Mouse (Mus musculus) MEL (cell line): ENCODE measurements around the gene Galnt15. TPM values are rescaled to one million over a fixed set of nuclear protein-coding genes. Genes with fewer than 3 reads are reported as not detected.

ENCODE experiments used
- DNase-seq: peaks from one replicate; pipeline ENCODE4 v3.0.0; 2011; ENCODE audit warnings: low read depth, low spot score
- H3K27ac ChIP-seq: 2 replicates; pipeline ENCODE4 v1.5.1; 2012; ENCODE audit warnings: low read depth, mild to moderate bottlenecking, control low read depth, low read length, moderate library complexity; ENCODE audit not compliant: control insufficient read depth
- H3K27me3 ChIP-seq, 2 experiments: fragments of 150-350 bp in 1 of 2; sonication (generic) in 1 of 2; 2 replicates each; pipeline ENCODE4 v1.6.1; 2012; ENCODE audit warnings: low read length in 2 of 2, mild to moderate bottlenecking in 2 of 2, improper control_type of control experiment in 1 of 2, moderate library complexity in 1 of 2; ENCODE audit not compliant: insufficient read depth in 2 of 2, control insufficient read depth in 1 of 2
- H3K36me3 ChIP-seq, 2 experiments: 2 replicates each; pipeline ENCODE4 v1.6.1; 2012 to 2014; ENCODE audit warnings: low read length in 2 of 2, improper control_type of control experiment in 1 of 2, inconsistent platforms in 1 of 2, mild to moderate bottlenecking in 1 of 2; ENCODE audit not compliant: insufficient read depth in 2 of 2, control insufficient read depth in 1 of 2
- H3K4me1 ChIP-seq, 2 experiments: fragments of 150-350 bp in 1 of 2; sonication (generic) in 1 of 2; 2 replicates each; pipeline ENCODE4 v1.6.1; 2012; ENCODE audit warnings: low read length in 2 of 2, improper control_type of control experiment in 1 of 2, mild to moderate bottlenecking in 1 of 2; ENCODE audit not compliant: insufficient read depth in 2 of 2, control insufficient read depth in 1 of 2
- H3K4me3 ChIP-seq, 2 experiments: fragments of 150-350 bp in 1 of 2; sonication (generic) in 1 of 2; 2 replicates each; pipeline ENCODE4 v1.5.1; 2012; ENCODE audit warnings: low read depth in 2 of 2, low read length in 2 of 2, mild to moderate bottlenecking in 2 of 2, moderate library complexity in 2 of 2, control low read depth in 1 of 2, improper control_type of control experiment in 1 of 2; ENCODE audit not compliant: control insufficient read depth in 1 of 2, insufficient read depth in 1 of 2
- H3K79me2 ChIP-seq: 2 replicates; pipeline ENCODE4 v1.6.1; 2012; ENCODE audit warnings: mild to moderate bottlenecking, low read length, moderate library complexity; ENCODE audit not compliant: control insufficient read depth, poor library complexity, insufficient read depth
- H3K9ac ChIP-seq: 2 replicates; pipeline ENCODE4 v1.6.1; 2012; ENCODE audit warnings: low read depth, mild to moderate bottlenecking, control low read depth, low read length, moderate library complexity; ENCODE audit not compliant: control insufficient read depth, poor library complexity, severe bottlenecking
- H3K9me3 ChIP-seq: fragments of 150-350 bp; sonication (generic); replicated peaks from 2 replicates; pipeline ENCODE4 v1.6.1; 2012; ENCODE audit warnings: mild to moderate bottlenecking, low read length, improper control_type of control experiment, moderate library complexity; ENCODE audit not compliant: insufficient read depth
- CTCF ChIP-seq, 3 experiments: IDR thresholded peaks in 2 of 3; conservative IDR thresholded peaks in 1 of 3; 2 replicates each; pipeline ENCODE4 v1.5.1; 2011 to 2012; ENCODE audit warnings: low read length in 3 of 3, low read depth in 2 of 3, mild to moderate bottlenecking in 2 of 3, improper control_type of control experiment in 1 of 3, inconsistent platforms in 1 of 3, mixed read lengths in 1 of 3, moderate library complexity in 1 of 3; ENCODE audit not compliant: control insufficient read depth in 1 of 3, insufficient read depth in 1 of 3, poor library complexity in 1 of 3, severe bottlenecking in 1 of 3
- ETS1 ChIP-seq: IDR thresholded peaks from 2 replicates; pipeline ENCODE4 v1.6.1; 2012; ENCODE audit warnings: low read depth, mild to moderate bottlenecking, inconsistent platforms, low read length, improper control_type of control experiment, moderate library complexity
- GATA1 ChIP-seq: IDR thresholded peaks from 2 replicates; pipeline ENCODE4 v1.6.1; 2011; ENCODE audit warnings: low read depth, low read length, improper control_type of control experiment
- MAX ChIP-seq: IDR thresholded peaks from 2 replicates; pipeline ENCODE4 v1.6.1; 2011; ENCODE audit warnings: low read length, improper control_type of control experiment
- MAZ ChIP-seq: IDR thresholded peaks from 2 replicates; pipeline ENCODE4 v1.6.1; 2012; ENCODE audit warnings: low read depth, mild to moderate bottlenecking, inconsistent platforms, low read length, improper control_type of control experiment
- MEF2A ChIP-seq: IDR thresholded peaks from 2 replicates; pipeline ENCODE4 v1.6.1; 2014; ENCODE audit warnings: low read depth, mild to moderate bottlenecking, inconsistent platforms, low read length, improper control_type of control experiment; ENCODE audit not compliant: poor library complexity, insufficient replicate concordance, severe bottlenecking; ENCODE audit errors: extremely low read depth
- MXI1 ChIP-seq: IDR thresholded peaks from 2 replicates; pipeline ENCODE4 v1.6.1; 2011; ENCODE audit warnings: mild to moderate bottlenecking, low read depth, low read length, improper control_type of control experiment
- MYB ChIP-seq: IDR thresholded peaks from 2 replicates; pipeline ENCODE4 v1.6.1; 2011; ENCODE audit warnings: mild to moderate bottlenecking, low read depth, low read length, improper control_type of control experiment
- POLR2A ChIP-seq, 2 experiments: IDR thresholded peaks; 2 replicates each; pipeline ENCODE4 v1.6.1; 2011 to 2012; ENCODE audit warnings: low read length in 2 of 2, mild to moderate bottlenecking in 2 of 2, control low read depth in 1 of 2, improper control_type of control experiment in 1 of 2, low read depth in 1 of 2, moderate library complexity in 1 of 2; ENCODE audit not compliant: control insufficient read depth in 1 of 2, insufficient read depth in 1 of 2, poor library complexity in 1 of 2
- RCOR1 ChIP-seq: IDR thresholded peaks from 2 replicates; pipeline ENCODE4 v1.6.1; 2012; ENCODE audit warnings: low read depth, mild to moderate bottlenecking, inconsistent platforms, low read length, improper control_type of control experiment
- USF1 ChIP-seq: IDR thresholded peaks from 2 replicates; pipeline ENCODE4 v1.6.1; 2014; ENCODE audit warnings: low read depth, mild to moderate bottlenecking, inconsistent platforms, low read length, improper control_type of control experiment, moderate library complexity
- polyA plus RNA-seq, 2 experiments: library from polyadenylated mRNA; stranded (reverse) in 1 of 2; unstranded in 1 of 2; fragments of >175 nt in 1 of 2; fragments of >200 nt in 1 of 2; gene quantifications; 2 replicates each; pipeline versions ENCODE4 v1.2.1 to v1.2.4; 2012; ENCODE audit warnings: low replicate concordance in 2 of 2, low read depth in 1 of 2; ENCODE audit not compliant: insufficient read length in 2 of 2, insufficient read depth in 1 of 2, missing spikeins in 1 of 2
- total RNA-seq: library from RNA; depleted of rRNA; stranded (reverse); fragments of 300-350 nt; gene quantifications from 2 replicates; pipeline ENCODE4 v1.2.3, GENCODE M21; 2012; rRNA removed

Galnt15 gene
- total and polyA plus RNA-seq, 3 experiments = 0.04 to 0.15 TPM; not detected in 1

- TF ChIP-seq MAZ = no peak
- no peak for TF ChIP-seq RCOR1
- TF ChIP-seq CTCF (IDR thresholded peaks at IDR 0.05 in 2 of 3, conservative IDR thresholded peaks at IDR 0.05 in 1 of 3; ENCODE audit: control insufficient read depth in 1 of 3, insufficient read depth in 1 of 3, low read depth in 2 of 3, low read length in 3 of 3, poor library complexity in 1 of 3, severe bottlenecking in 1 of 3) = no peak
- no peak for TF ChIP-seq POLR2A (IDR thresholded peaks at IDR 0.05; ENCODE audit: control insufficient read depth in 1 of 2, insufficient read depth in 1 of 2, low read depth in 1 of 2, low read length in 2 of 2, poor library complexity in 1 of 2)
- TF ChIP-seq MYB = no peak
- Histone ChIP-seq H3K9ac (no peak overlapping the region), H3K79me2 (no peaks in the 10 kb centered on the region), H3K4me3 (no peak overlapping the region), H3K27ac (no peak overlapping the region), H3K9me3 (no peaks in the 10 kb centered on the region), H3K36me3 (peaks cover 5 to 17% of the 10 kb centered on the region in 2 experiments), H3K4me1 (peaks cover 7% of the 10 kb centered on the region in 2 experiments), H3K27me3 (no peaks in the 10 kb centered on the region)
- no peak for DNase-seq
These were observed 74.8 kb downstream of the Galnt15 start for GRCm38 (mm10) chr14:32103556-32103955.

- Histone ChIP-seq H3K36me3 (peaks cover 2 to 5% of the 10 kb centered on the region in 2 experiments), H3K9me3 (no peaks in the 10 kb centered on the region), H3K79me2 (no peaks in the 10 kb centered on the region), H3K4me1 (peaks cover 7% of the 10 kb centered on the region in 2 experiments), H3K27me3 (no peaks in the 10 kb centered on the region), H3K27ac (no peak overlapping the region), H3K9ac (no peak overlapping the region), H3K4me3 (no peak overlapping the region)
- DNase-seq = peak; percentile 19
- TF ChIP-seq MYB (no peak), ETS1 (peak; percentile 41), MXI1 (peak; percentile 38; the same call in 1 of the 2 replicates), CTCF (IDR thresholded peaks at IDR 0.05 in 2 of 3, conservative IDR thresholded peaks at IDR 0.05 in 1 of 3; ENCODE audit: control insufficient read depth in 1 of 3, insufficient read depth in 1 of 3, low read depth in 2 of 3, low read length in 3 of 3, poor library complexity in 1 of 3, severe bottlenecking in 1 of 3) (no peak), MEF2A (no peak), GATA1 (peak; percentile 20; the same call in 1 of the 2 replicates), USF1 (peak; percentile 69)
These were observed 76.9 kb downstream of the Galnt15 start for GRCm38 (mm10) chr14:32105663-32106062.

- Histone ChIP-seq H3K27me3 (no peaks in the 10 kb centered on the region), H3K79me2 (no peaks in the 10 kb centered on the region), H3K36me3 (peaks cover 0 to 5% of the 10 kb centered on the region in 2 experiments), H3K4me1 (peaks cover 7% of the 10 kb centered on the region in 2 experiments), H3K4me3 (no peak overlapping the region), H3K9ac (no peak overlapping the region), H3K27ac (no peak overlapping the region), H3K9me3 (no peaks in the 10 kb centered on the region)
- no peak for TF ChIP-seq MAX
- no peak for DNase-seq
These were observed 78.1 kb downstream of the Galnt15 start for GRCm38 (mm10) chr14:32106911-32107310.

Other genes with a start within 250 kb of the Galnt15 start
- gene Ankrd28, start 198.3 kb upstream of the Galnt15 start, total RNA-seq = 32.5 and 33.2 TPM in 2 replicates
- gene Ankrd28, start 198.3 kb upstream of the Galnt15 start, polyA plus RNA-seq = 10 to 100 TPM; 38.8 to 41.2 TPM
- gene Oxnad1, start 56.4 kb downstream of the Galnt15 start, total RNA-seq = 52.4 and 54.8 TPM in 2 replicates
- 100 to 1,000 TPM in 1 of 2 experiments, 10 to 100 TPM in 1; 82.1 to 244 TPM for gene Oxnad1, start 56.4 kb downstream of the Galnt15 start, polyA plus RNA-seq
- gene Dph3, start 56.7 kb downstream of the Galnt15 start, total RNA-seq = 110 and 116 TPM in 2 replicates
- gene Dph3, start 56.7 kb downstream of the Galnt15 start, polyA plus RNA-seq = 100 to 1,000 TPM; 103 to 108 TPM
- not detected in 2 replicates for gene Msmb, start 113.0 kb downstream of the Galnt15 start, total RNA-seq
- not detected for gene Msmb, start 113.0 kb downstream of the Galnt15 start, polyA plus RNA-seq
- gene Ncoa4, start 130.9 kb downstream of the Galnt15 start, total RNA-seq = 64.6 and 67.3 TPM in 2 replicates
- gene Ncoa4, start 130.9 kb downstream of the Galnt15 start, polyA plus RNA-seq = 10 to 100 TPM; 54.5 to 57.9 TPM
- gene Timm23, start 172.9 kb downstream of the Galnt15 start, total RNA-seq = 417 and 425 TPM in 2 replicates
- 100 to 1,000 TPM in 1 of 2 experiments, not detected in 1; 431 TPM for gene Timm23, start 172.9 kb downstream of the Galnt15 start, polyA plus RNA-seq
- gene Parg, start 173.0 kb downstream of the Galnt15 start, total RNA-seq = 43.0 and 43.8 TPM in 2 replicates
- gene Parg, start 173.0 kb downstream of the Galnt15 start, polyA plus RNA-seq = 10 to 100 TPM in 1 of 2 experiments, not detected in 1; 32.6 TPM